Mouse (Mus musculus): Measurements from ENCODE around the gene Lrrc18. TPM values are rescaled to one million over a fixed set of nuclear protein-coding genes. Genes with fewer than 3 reads are reported as not detected.

The Lrrc18 gene
- total RNA-seq (2017), result 0.27 TPM in 1 of 2 replicates, not detected in the other

DNA sequence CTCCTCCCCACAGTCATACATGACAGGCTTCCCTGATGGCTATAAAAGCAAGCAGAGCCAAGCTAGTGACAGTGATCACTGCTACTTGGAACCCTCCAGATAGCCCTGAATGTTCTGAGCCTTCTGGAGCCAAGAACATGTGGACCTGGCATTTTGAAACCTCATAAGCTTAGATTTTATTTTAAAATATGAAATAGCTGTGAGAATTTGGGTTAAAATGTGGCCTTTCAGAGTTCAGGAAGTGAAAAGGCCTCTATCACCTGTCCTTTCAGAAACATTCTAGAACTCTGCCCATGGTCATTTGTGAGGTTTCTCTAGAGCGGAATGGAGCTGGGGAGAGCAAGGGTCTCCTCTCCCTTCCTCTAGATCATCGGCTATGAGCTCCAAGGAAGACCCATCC lies at the start of gene Lrrc18:
Lrrc18 (plus strand) TSS at position 301 of the 400 bp plus-strand sequence.
- ATAC-seq (replicated peaks; ENCODE audit: low read depth, poor library complexity, severe bottlenecking), result no peak

DNA sequence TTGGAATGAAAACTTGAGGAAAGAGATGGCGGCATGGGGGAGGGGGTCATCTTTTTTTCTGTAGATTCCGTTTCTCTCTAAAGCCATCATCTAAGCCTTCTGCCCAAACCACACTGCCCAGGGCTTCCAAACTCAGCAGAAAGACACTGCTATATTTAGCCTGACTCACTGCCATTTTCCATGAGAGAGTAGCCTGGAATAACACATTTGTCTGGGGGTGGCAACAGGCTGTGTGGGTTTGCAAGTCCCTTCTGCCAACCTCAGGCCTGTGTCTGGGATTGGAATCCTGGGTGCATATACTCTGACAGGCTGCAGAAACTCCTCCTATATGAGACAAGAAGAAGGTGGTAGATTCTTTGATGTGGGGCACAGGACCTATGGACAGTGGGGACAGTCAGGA lies 43.7 kb upstream of the Lrrc18 start:
- ATAC-seq (replicated peaks; ENCODE audit: low read depth, poor library complexity, severe bottlenecking), result no peak

DNA sequence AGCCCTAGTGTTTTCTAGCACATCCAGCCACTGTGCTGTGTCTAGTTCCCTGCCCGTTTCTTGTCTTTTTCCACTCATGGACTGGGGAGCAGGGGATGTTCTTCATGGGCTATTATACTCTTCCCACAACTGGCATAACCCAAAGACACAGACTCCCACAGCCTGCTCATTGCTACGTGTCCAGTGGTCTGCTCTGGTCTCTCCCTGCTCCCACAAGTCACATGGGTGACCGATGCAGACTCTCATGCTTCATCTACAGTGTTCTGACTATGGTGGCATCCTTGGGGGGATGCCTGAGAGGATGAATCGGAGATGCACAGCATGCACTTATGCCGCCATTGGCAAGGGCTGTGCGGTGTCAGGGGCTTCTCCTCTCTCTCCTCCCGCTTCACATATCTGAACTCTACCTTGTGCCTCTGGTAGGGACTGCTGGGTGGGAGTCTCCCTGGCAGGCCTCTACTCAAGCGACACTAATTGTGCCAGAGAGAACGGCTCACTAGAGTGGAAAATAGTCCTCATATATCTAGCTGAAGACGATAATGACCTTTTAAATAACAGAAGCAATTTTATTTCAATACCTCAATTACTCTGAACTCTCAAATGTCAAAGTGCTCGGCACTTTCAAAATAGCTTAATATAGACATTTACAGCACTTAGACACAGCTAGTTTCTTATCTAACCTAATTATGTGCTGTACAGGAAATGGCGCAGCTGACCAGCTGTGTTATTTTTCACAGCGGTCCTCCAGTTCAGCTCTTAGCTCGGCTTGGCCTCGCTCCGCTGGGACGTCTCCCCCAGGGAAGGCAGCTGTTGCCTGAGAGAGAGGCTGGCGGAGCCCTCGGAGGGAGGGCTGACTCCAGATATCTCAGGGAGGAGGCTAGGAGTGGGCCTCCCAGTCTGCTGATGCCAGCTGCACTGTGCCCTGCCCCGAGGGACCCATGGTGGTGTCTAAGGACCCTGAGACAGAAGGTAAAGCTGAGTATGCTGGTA lies 40.6 kb upstream of the Lrrc18 start:
- 0 out of 2 replicates have a peak, but pooled peaks have one; percentile 15 for ATAC-seq (replicated peaks; ENCODE audit: low read depth, poor library complexity, severe bottlenecking)

DNA sequence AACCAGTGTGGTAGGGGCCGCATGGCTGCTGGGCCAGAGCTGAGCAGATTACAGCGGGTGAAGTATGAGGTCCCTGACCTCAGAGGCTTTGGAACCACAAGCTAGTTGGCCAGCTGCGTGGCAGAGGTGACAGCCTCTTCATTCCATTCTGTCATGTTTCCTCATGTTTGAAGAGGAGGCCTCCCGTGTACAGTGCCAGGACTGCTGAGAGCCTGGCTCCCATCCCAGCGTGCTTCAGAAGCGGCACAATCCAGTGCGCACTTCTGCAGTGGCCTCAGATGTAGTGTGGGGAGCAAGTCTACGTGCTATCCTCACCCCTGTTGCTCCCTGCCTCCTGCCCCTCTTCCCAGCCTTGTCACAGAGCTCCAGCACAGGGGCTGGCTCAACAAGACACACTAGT lies 34.7 kb upstream of the Lrrc18 start:
- no peak for ATAC-seq (replicated peaks; ENCODE audit: low read depth, poor library complexity, severe bottlenecking)

DNA sequence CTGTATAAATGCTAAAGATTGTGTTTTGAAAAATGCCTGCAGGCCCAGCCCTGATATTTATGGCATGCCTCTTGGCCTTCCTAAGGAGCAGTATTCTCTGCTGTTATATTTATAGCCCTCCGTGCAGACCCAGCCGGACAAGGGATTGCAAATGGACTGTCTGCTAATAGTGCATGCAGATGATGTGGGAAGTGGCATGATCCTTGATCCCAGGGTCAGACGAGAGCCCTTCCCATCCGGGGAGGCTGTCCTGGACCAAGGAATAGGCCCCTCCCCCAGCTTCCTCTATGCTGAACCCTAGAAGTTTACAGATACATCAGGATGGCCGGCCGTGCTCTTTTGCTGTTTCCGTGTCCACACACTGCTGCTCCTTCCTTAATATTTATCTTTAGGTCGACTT lies 32.5 kb upstream of the Lrrc18 start:
- no peak for ATAC-seq (replicated peaks; ENCODE audit: low read depth, poor library complexity, severe bottlenecking)

DNA sequence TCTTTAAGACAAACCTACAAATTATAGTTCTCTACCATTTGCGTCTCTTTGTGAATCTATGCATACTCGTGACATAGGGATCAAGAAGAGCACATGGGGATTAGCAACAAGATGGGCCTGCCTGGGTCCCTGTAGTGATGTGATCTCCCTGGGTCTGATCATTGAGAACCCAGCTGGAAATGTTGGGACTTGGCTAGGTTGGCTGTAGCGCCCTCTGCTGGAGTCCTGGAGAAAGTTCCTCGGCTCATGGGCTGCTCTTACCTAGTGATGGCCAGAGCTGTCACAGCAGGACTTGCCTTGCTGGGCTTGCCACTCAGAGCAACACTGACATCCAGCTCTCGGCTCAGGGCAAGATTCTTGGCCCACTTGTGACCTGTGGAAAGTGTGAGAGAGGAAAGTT lies 30.7 kb upstream of the Lrrc18 start:
- ATAC-seq (replicated peaks; ENCODE audit: low read depth, poor library complexity, severe bottlenecking), result peak; percentile 65; the same call in 1 of the 2 replicates

DNA sequence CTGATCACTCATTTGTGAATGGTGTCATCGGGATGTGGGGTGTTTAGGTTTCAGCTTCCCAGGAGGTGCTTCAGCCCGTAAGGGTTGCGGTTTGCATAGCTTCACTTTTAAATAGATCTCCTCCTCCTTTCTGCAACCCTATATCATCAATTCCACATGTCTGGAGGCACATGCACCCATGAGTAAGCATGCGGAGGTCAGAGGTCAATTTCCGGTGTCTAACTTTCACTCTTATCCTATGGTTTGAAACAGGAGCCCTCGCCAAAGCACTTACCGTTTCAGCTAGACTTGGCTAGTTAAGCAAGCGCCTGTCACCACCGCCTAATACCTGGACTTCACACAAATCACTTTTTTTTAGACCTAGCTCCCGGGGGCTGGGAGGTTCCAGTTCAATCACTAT lies 26.4 kb upstream of the Lrrc18 start:
- ATAC-seq (replicated peaks; ENCODE audit: low read depth, poor library complexity, severe bottlenecking), result no peak

DNA sequence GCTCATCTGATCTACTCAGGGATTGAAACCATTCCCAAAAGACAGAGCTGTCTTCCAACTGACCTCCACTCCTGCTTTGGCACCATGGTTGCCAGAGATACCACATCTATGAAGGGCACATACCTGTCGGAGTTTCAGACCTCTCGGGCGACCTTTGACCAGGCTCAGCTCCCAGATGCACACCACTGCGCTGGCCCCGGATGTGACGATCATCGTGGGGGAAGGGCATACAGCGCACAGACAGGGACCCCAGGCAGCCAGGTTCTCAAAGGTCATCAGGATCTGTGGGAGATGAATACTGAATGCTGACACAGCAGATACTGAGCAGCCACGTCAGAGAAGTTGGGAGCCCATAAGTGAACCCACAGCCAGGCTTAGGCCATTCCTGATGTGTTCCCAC lies 20.5 kb upstream of the Lrrc18 start:
- ATAC-seq (replicated peaks; ENCODE audit: low read depth, poor library complexity, severe bottlenecking), result no peak

DNA sequence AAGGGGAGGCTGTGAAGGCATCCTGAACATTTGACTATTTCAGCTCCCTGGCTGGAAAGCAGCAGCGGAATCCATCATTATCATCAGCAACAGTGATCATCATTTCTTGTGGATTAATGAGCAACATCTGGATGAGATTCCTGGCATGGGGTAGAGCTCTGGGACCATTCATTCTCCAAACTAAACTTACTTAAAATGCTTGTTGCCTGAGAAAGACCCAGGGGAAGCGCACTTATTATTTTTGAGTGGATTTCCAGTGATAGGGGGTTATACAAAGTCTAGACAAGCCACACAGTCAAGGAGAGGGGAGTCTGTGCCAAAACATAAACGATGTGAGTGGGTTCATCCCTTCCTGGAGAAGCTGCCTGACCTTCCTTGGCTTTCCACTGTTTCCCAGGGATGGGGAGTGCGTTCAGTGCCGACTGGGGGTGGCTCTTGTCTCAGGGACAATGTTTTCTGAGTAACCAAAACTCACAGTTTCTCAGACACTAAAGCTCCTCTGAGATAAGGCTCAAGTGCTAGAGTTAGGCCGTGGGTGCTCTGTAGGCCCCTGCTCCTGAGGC lies 6.9 kb upstream of the Lrrc18 start:
- no peak for ATAC-seq (replicated peaks; ENCODE audit: low read depth, poor library complexity, severe bottlenecking)

DNA sequence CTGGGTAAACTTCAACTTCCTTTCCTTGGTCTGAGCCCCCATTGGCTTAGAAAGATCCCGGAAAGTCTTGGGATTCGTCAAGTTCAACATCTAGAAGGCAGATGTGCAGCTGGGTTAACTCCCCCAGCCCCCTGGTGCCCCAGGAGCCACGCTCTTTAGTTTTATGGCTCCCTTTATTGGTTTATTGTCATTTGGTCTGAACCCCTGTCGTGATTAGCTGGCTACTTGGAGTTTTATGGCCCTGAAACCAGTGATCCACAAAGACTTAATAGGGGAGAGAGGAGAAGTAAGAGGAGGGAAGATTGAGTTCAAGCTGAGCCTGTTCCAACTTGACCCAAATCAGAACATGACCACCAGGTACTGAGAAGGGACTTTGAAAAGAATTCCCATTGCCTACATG lies 4.5 kb upstream of the Lrrc18 start:
- no peak for ATAC-seq (replicated peaks; ENCODE audit: low read depth, poor library complexity, severe bottlenecking)

DNA sequence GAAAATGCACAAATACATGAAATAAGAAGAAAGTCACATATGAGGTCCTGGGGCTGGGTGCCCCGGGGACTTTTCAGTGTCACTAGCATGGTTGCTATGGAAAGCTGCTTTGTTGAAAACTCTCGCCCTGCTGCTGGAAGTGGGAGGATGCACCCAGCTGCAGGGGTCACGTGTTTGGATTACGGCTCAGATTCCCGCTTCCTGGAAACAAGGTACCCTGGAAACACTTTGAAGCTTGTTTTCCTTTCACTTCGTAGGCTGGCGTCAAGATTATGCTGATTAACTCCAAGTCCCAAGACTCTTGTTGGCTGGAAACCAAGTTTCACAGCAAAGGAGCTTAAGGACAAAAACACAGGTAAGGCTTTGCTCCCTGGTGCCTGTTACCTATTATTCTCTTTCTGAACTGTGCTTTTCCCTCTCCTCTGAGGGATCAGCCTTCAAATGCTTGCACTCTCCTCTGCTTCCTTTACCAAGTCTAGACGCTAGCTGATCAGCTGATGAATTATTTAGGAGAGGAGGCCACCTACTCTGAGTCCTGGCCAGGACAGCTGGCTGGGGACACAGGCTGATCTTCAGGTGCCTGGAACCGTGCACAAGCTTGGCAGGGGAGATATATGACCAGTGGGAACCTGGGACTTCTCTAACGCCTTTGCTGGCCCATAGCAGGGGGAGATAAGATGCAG lies 3.9 kb downstream of the Lrrc18 start:
- ATAC-seq (replicated peaks; ENCODE audit: low read depth, poor library complexity, severe bottlenecking), result no peak

DNA sequence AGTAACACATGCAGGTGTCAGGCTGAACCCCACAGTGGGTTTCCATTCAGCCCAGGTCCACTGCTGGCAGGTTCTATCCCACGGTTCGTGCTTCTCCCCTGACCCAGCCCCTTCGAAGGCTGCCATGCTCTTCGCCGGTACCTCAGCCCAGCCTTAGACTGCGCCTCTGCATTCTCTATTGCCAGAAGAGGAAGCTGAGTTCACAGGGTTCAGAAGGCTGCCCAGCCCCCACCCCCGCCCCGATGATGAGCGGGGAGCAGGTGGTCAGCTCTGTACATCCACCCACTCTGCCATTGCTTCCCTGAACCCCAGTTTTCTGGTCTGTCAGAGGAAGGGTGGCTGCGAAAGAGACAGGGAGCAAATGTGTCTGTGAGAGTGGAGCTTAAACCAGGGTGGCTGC lies 8.3 kb downstream of the Lrrc18 start:
- no peak for ATAC-seq (replicated peaks; ENCODE audit: low read depth, poor library complexity, severe bottlenecking)

DNA sequence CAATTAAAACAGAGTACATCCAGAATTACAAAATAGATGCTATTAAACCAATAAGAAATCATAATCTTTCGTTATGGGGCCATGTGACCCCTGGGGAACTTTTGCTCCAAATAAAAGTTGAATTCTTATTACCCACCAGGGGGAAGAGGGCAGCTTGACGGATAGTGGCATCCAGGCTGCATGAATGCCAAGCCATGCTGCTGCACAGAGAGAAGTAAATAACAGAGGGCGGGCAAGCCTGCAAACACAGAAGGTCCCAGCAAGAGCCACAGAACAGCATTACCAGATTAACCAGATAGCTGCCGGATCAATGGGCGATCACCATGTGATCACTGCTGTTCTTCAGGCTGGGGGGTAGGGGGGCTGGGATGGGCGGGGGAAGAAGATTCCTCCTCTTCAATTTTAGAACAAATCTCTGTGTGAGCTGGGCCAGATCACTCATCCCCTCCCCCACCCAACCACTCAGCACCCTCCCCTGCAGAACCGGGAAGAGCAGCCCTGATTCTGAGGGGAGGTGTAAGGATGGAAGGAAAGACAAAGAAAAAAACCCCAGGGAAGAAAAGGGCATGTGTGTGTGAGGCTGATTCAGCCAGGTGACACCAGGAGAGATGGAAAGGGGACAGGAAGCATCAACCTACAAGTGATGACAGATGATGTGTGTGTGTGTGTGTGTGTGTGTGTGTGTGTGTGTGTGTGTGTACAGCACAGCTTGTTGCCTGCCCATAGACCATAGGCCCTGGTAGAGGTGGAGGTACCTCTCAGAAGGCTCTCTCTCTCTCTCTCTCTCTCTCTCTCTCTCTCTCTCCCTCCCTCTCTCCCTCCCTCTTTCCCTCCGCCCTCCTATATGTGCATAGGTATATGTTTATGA lies 9.2 kb downstream of the Lrrc18 start:
- no peak for ATAC-seq (replicated peaks; ENCODE audit: low read depth, poor library complexity, severe bottlenecking)

DNA sequence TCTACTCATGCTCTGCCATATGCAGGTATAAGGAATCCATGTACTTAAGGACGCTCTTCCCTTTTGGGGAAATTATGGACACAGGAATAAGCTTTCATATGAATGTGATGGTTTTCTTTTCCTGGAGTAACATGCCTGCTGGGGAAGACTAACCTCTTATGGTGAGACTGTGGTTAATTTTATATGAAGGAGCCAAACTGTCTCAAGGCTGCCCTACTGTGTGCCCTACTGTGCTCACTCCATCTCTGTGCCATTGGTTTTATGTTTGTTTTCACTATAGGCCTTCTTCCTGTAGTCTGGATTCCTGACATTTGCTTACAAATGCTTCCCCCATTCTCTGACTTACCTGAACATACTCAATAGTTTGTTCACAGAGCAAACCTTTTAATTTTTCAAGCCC lies 13.9 kb downstream of the Lrrc18 start:
- ATAC-seq (replicated peaks; ENCODE audit: low read depth, poor library complexity, severe bottlenecking), result no peak

DNA sequence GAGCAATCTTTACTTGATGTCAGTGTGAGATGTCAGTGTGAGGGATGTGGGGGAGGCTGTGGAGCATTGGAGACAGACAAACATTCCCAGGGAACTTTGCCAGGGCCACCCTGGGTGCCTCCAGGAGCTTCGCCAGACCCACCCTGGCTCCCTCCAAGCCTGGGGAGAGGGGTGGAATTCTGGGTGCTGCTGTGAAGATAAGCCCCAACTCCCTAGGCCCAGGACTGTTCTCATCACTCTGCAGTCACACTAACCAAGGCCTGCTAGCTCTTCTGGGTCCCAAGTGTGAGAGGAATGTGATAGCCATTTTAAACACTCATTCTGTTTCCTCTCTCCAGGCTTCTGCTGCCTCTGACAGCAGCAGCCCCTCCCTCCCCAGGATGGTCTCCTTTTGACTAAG lies 16.5 kb downstream of the Lrrc18 start:
- ATAC-seq (replicated peaks; ENCODE audit: low read depth, poor library complexity, severe bottlenecking), result no peak

DNA sequence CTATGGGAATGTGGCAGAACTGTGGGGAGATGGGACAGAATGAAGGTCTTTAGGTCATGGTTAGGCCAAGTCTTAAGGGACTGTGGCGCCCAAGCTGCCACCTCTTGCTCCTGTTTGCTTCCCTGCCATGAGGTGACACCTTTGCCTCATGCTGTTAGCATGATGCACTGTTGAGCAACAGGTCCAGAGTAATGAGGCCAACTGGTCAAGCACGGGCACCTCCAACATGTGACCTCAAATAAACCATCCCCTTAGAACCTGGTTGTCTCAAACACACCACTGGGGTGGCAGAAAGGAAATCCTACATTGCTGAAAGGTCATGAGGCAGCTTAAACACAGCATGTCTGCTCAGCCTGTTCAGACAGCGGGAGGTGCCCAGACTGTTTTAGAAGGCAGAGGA lies 27.9 kb downstream of the Lrrc18 start:
- no peak for ATAC-seq (replicated peaks; ENCODE audit: low read depth, poor library complexity, severe bottlenecking)

DNA sequence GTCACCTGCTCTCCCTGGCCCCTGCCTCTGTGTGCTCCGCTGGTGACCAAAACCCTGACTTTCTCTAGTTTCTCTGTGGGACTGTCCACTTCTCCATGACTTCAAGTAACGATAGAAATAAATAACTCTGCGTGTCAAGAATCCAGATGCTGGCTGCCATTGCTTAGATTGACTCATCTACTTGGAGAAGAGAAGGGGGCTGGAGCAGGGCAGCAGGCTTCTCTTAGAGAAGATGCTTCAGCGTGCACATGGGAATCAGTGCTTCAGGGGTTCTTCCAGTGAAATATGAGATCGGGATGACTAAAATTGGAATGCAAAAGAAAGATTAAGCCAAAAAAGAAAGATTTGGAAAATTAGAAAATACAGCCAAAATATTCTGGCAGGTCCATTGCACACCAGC lies 28.4 kb downstream of the Lrrc18 start:
- no peak for ATAC-seq (replicated peaks; ENCODE audit: low read depth, poor library complexity, severe bottlenecking)

DNA sequence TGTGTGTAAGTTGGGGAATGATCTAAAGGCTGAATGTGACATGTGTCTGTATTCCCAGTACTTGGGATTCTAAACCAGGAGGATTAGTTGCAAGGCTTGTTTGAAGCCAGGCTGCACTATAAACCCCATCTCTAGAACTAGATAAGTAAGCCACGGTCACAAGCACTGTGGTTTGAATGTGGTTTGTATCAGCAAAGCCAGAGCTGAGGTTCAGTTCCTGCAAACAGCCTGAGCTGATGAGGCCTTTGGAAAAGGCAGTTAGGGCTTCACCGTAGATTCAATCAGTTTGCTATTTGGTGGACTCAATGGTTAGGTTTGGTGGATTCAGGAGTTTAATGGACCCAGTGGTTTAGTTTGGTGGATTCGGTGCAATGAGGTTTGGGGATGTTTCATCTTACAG lies 39.7 kb downstream of the Lrrc18 start:
- peak; percentile 77 for ATAC-seq (replicated peaks; ENCODE audit: low read depth, poor library complexity, severe bottlenecking)

DNA sequence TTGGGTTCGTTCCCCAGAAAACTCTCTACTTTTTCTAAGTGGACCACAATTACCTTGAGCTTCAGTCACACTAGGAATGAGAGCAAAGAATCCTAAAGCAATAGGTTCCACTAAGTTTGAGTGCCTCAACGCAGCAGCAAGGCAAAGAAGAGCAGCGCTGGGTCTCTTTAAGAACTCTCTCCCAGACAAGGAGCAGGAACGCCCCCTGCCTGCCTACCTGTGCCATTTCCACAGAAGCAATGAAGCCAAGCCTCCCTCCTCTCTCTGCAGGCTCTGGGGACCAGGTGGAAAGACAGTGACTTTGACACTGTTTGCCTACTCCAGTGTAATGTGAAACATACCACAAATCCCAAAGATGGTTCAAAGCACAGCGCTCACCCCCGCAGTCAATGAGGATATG lies 42.2 kb downstream of the Lrrc18 start:
- ATAC-seq (replicated peaks; ENCODE audit: low read depth, poor library complexity, severe bottlenecking), result 0 out of 2 replicates have a peak, but pooled peaks have one; percentile 18

DNA sequence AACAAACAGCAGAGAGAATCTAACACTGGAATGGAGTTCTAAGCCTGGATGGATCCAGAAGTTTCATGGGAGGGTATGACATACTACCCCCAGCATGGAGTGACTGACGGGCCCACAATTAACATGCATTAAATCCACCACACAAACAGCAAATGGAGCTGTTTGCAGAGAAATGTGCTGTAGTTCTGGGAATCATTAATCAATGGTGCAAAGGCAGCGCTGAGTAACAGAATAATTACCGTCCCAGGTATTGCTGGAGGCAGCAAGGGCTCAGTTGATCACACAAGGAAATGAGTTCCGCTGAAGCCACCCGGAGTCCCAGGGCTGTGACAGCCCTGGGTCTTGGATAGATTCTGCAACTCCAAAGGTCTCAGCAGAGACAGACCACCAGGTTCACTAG lies 44.2 kb downstream of the Lrrc18 start:
- no peak for ATAC-seq (replicated peaks; ENCODE audit: low read depth, poor library complexity, severe bottlenecking)

All from common myeloid progenitor, adult 5-6 weeks (primary cell).